Mouse (Mus musculus): Measurements from ENCODE around the gene Cep19. TPM values are rescaled to one million over a fixed set of nuclear protein-coding genes. Genes with fewer than 3 reads are reported as not detected.

The Cep19 gene
- polyA plus RNA-seq, 1 experiment: 10.2 TPM

DNA sequence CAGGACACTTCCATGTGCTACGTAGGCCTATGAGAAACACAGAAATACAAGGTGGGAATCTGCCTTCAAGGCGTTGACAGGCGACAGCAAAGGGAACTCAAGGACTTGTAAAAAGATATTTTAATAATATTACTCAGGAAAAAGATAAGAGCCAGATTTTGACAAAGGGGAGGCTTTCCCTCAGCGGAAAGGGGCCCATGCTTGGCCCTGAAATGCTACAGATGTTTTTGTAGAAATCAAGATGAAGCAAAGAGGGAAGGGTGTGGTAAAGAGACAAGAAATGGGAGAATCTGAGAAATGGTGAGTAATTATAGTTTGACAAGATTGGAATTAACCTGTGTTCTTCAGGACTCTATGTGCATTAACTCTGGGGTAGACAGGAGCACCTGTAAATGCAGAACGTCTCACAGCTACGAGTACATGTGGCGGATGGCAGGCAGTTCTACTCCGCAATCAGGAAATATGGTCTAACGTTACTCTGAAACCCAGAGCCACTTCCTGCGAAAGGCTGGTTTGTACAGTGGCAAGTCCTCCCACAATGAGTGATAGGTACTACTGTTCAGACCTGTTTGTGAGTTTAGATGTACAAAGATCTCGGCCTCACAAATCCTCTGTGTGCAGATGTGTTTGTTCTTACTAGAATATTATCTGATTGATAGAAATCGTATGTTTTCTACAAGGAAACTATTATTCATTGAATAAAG is 7.9 kb downstream of the Cep19 start:
- Histone ChIP-seq H3K27me3 (ENCODE audit: control insufficient read depth, insufficient read depth, low read length) (no peaks in the 10 kb centered on the region), H3K27ac (ENCODE audit: insufficient read depth, low read depth, low read length) (no peak overlapping the region), H3K36me3 (ENCODE audit: control insufficient read depth, insufficient read depth, low read length) (peaks cover 12% of the 10 kb centered on the region), H3K4me3 (ENCODE audit: low read depth, low read length) (no peak overlapping the region), H3K4me1 (ENCODE audit: control insufficient read depth, insufficient read depth, insufficient read length, low read length) (no peaks in the 10 kb centered on the region)
- 83% methylated on average over 12 of the region's 12 CpGs for WGBS
- TF ChIP-seq POLR2A (IDR thresholded peaks at IDR 0.05; ENCODE audit: low read depth, low read length) (no peak), CTCF (IDR thresholded peaks at IDR 0.05; ENCODE audit: extremely low read depth, insufficient read length, insufficient replicate concordance, low read depth, low read length) (no peak)

- H3K4me3 ChIP-seq (ENCODE audit: low read depth, low read length): no peak overlapping the region
- H3K27ac ChIP-seq (ENCODE audit: insufficient read depth, low read depth, low read length): no peak overlapping the region
- 78% methylated on average over 7 of the region's 7 CpGs for WGBS
These were observed 8.6 kb downstream of the Cep19 start for GRCm38 (mm10) chr16:32108170-32108569.

GRCm38 (mm10) chr16:32108578-32108977 is 9.0 kb downstream of the Cep19 start:
- H3K4me3 ChIP-seq (ENCODE audit: low read depth, low read length): no peak overlapping the region
- 86% methylated on average over 2 of the region's 2 CpGs for WGBS

More at GRCm38 (mm10) chr16:32108170-32108569, 8.6 kb downstream of the Cep19 start:
- Histone ChIP-seq H3K27me3 (ENCODE audit: control insufficient read depth, insufficient read depth, low read length) (no peaks in the 10 kb centered on the region), H3K36me3 (ENCODE audit: control insufficient read depth, insufficient read depth, low read length) (peaks cover 12% of the 10 kb centered on the region), H3K4me1 (ENCODE audit: control insufficient read depth, insufficient read depth, insufficient read length, low read length) (no peaks in the 10 kb centered on the region)
- TF ChIP-seq POLR2A (IDR thresholded peaks at IDR 0.05; ENCODE audit: low read depth, low read length): no peak
- TF ChIP-seq CTCF (IDR thresholded peaks at IDR 0.05; ENCODE audit: extremely low read depth, insufficient read length, insufficient replicate concordance, low read depth, low read length): no peak

DNA sequence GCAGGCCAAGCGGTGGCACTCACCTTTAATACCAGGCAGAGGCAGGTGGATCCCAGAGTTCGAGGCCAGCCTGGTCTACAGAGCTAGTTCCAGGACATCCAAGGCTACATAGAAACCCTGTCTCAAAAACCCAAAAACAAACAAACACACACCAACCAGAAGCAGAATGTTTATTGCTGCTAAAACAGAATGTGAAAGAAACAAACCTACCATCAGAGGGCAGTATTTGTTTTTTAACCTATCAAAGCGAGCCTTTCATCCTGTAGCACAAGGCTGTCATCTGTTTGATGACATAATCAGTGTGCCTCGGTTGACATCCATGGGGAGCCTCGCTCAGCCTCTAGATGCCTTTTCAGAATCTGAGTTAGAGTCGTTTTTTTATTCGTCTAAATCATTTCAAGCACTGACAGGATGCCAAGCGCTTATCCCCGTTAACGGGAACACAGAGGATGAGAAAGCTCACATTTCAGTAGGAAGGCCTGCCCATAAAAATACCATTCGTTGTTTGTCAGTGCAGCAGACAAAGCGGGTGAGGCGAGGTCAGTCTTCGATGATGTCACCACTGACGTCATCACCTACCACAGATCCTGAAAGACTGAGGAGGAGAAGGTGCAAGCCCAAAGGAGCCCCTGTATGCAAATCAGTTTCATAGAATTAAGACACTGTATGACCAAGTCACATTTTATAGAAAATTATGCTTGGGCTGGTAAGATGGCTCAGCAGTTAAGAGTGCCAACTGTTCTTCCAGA is 11.5 kb downstream of the Cep19 start:
- H3K4me1 ChIP-seq (ENCODE audit: control insufficient read depth, insufficient read depth, insufficient read length, low read length): peaks cover 2% of the 10 kb centered on the region; the same call in 1 of the 2 replicates
- WGBS: 75% methylated on average over 15 of the region's 15 CpGs
- no peak overlapping the region for H3K4me3 ChIP-seq (ENCODE audit: low read depth, low read length)
- no peak overlapping the region for H3K27ac ChIP-seq (ENCODE audit: insufficient read depth, low read depth, low read length)
- H3K36me3 ChIP-seq (ENCODE audit: control insufficient read depth, insufficient read depth, low read length): peaks cover 4% of the 10 kb centered on the region; the same call in 1 of the 2 replicates
- peak; percentile 9; the same call in 1 of the 2 replicates for TF ChIP-seq CTCF (IDR thresholded peaks at IDR 0.05; ENCODE audit: extremely low read depth, insufficient read length, insufficient replicate concordance, low read depth, low read length)
- TF ChIP-seq POLR2A (IDR thresholded peaks at IDR 0.05; ENCODE audit: low read depth, low read length): no peak
- H3K27me3 ChIP-seq (ENCODE audit: control insufficient read depth, insufficient read depth, low read length): no peaks in the 10 kb centered on the region

More at GRCm38 (mm10) chr16:32108578-32108977, 9.0 kb downstream of the Cep19 start:
- Histone ChIP-seq H3K36me3 (ENCODE audit: control insufficient read depth, insufficient read depth, low read length) (peaks cover 10% of the 10 kb centered on the region), H3K27me3 (ENCODE audit: control insufficient read depth, insufficient read depth, low read length) (no peaks in the 10 kb centered on the region), H3K27ac (ENCODE audit: insufficient read depth, low read depth, low read length) (no peak overlapping the region), H3K4me1 (ENCODE audit: control insufficient read depth, insufficient read depth, insufficient read length, low read length) (no peaks in the 10 kb centered on the region)
- TF ChIP-seq POLR2A (IDR thresholded peaks at IDR 0.05; ENCODE audit: low read depth, low read length) (no peak), CTCF (IDR thresholded peaks at IDR 0.05; ENCODE audit: extremely low read depth, insufficient read length, insufficient replicate concordance, low read depth, low read length) (no peak)

DNA sequence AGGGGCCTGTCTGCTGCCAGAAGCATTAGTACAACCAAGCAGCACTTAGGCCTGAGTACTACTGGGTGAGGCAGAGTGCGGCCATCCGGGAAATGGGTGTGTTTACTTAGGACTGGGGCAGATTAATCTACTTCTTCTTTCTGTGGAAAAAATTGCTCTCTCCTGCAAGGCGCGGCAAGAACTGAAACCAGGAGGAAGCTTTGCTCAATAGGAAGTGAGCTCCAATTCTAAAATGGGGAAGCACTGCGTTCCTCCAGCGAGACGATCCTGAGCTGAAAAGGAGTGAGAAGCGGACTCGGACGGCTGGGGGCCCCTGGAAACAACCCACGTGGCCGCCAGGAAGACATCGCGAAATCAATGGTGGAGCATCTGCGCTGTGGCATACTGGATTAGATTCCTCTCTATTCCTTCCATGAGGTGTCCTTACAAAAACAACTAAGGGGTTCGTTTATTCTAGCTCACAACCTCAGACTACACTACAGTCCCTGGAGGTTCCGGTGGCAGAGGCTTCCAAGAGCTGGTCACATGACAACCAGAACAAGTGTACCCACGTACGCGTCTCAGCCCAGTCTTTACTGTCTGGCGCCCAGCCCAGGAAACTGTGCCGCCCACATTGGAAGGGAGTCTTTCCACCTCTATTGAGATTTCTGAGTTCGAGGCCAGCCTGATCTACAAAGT is 14.1 kb downstream of the Cep19 start:
- Histone ChIP-seq H3K27ac (ENCODE audit: insufficient read depth, low read depth, low read length) (peak overlapping the region; percentile 66), H3K27me3 (ENCODE audit: control insufficient read depth, insufficient read depth, low read length) (no peaks in the 10 kb centered on the region), H3K4me3 (ENCODE audit: low read depth, low read length) (peak overlapping the region; percentile 25), H3K4me1 (ENCODE audit: control insufficient read depth, insufficient read depth, insufficient read length, low read length) (peaks cover 2% of the 10 kb centered on the region; the same call in 1 of the 2 replicates), H3K36me3 (ENCODE audit: control insufficient read depth, insufficient read depth, low read length) (no peaks in the 10 kb centered on the region)
- WGBS: 48% methylated on average over 23 of the region's 23 CpGs
- no peak for TF ChIP-seq POLR2A (IDR thresholded peaks at IDR 0.05; ENCODE audit: low read depth, low read length)
- TF ChIP-seq CTCF (IDR thresholded peaks at IDR 0.05; ENCODE audit: extremely low read depth, insufficient read length, insufficient replicate concordance, low read depth, low read length): no peak

- 90% methylated on average over 10 of the region's 10 CpGs for WGBS
- Histone ChIP-seq H3K27me3 (ENCODE audit: control insufficient read depth, insufficient read depth, low read length) (no peaks in the 10 kb centered on the region), H3K36me3 (ENCODE audit: control insufficient read depth, insufficient read depth, low read length) (no peaks in the 10 kb centered on the region), H3K27ac (ENCODE audit: insufficient read depth, low read depth, low read length) (no peak overlapping the region), H3K4me1 (ENCODE audit: control insufficient read depth, insufficient read depth, insufficient read length, low read length) (peaks cover 2% of the 10 kb centered on the region; the same call in 1 of the 2 replicates), H3K4me3 (ENCODE audit: low read depth, low read length) (no peak overlapping the region)
- TF ChIP-seq CTCF (IDR thresholded peaks at IDR 0.05; ENCODE audit: extremely low read depth, insufficient read length, insufficient replicate concordance, low read depth, low read length): no peak
- no peak for TF ChIP-seq POLR2A (IDR thresholded peaks at IDR 0.05; ENCODE audit: low read depth, low read length)
These were observed 14.8 kb downstream of the Cep19 start for GRCm38 (mm10) chr16:32114406-32114805.

Measured in small intestine, adult 2 months (tissue).